Mouse (Mus musculus): ENCODE data around the gene Cnnm1.

Cnnm1 gene

GRCm38 (mm10) chr19:43530197-43530770, 90.0 kb downstream of the Cnnm1 start:
- peak; percentile 91 for DNase-seq (ENCODE audit: low read depth, low spot score)

- DNase-seq (ENCODE audit: low read depth, low spot score) = no peak
Measured at GRCm38 (mm10) chr19:43530921-43531320, 90.7 kb downstream of the Cnnm1 start.

- DNase-seq (ENCODE audit: low read depth, low spot score) = no peak
Measured at GRCm38 (mm10) chr19:43535372-43535771, 95.1 kb downstream of the Cnnm1 start.

- DNase-seq (ENCODE audit: low read depth, low spot score) = peak; percentile 68
Measured at GRCm38 (mm10) chr19:43546337-43547117, 106.3 kb downstream of the Cnnm1 start.

Measured in mesoderm, embryonic 11.5 days (tissue).